Mouse (Mus musculus): ENCODE results near the gene Cyp2a22. TPM values are rescaled to one million over a fixed set of nuclear protein-coding genes. Genes with fewer than 3 reads are reported as not detected.

Gene Cyp2a22
- total and polyA plus RNA-seq, 2 experiments from 2014 or later = not detected

Other genes starting within 250 kb of the Cyp2a22 start
- gene Cyp2b19, start 182.2 kb downstream of the Cyp2a22 start, total RNA-seq (2014; rRNA removed) = not detected in 2 replicates
- 0.23 and 0.34 TPM in 2 replicates for gene Cyp2b19, start 182.2 kb downstream of the Cyp2a22 start, polyA plus RNA-seq (2015; fragmentation: Nextera tagmentation; extraction: Ambion mirVana)
- gene Cyp2g1, start 130.5 kb downstream of the Cyp2a22 start, total RNA-seq (2014; rRNA removed) = 0.15 TPM in 1 of 2 replicates, not detected in the other
- 0.24 TPM in 1 of 2 replicates, not detected in the other for gene Cyp2g1, start 130.5 kb downstream of the Cyp2a22 start, polyA plus RNA-seq (2015; fragmentation: Nextera tagmentation; extraction: Ambion mirVana)
- gene Cyp2a5, start 104.1 kb downstream of the Cyp2a22 start, total RNA-seq (2014; rRNA removed) = 1.4 and 4.1 TPM in 2 replicates
- gene Cyp2a5, start 104.1 kb downstream of the Cyp2a22 start, polyA plus RNA-seq (2015; fragmentation: Nextera tagmentation; extraction: Ambion mirVana) = 0.34 and 0.89 TPM in 2 replicates
- gene Cyp2a12, start 89.7 kb upstream of the Cyp2a22 start, total RNA-seq (2014; rRNA removed) = not detected in 2 replicates
- gene Cyp2a12, start 89.7 kb upstream of the Cyp2a22 start, polyA plus RNA-seq (2015; fragmentation: Nextera tagmentation; extraction: Ambion mirVana) = not detected in 2 replicates
- gene Cyp2f2, start 180.5 kb upstream of the Cyp2a22 start, total RNA-seq (2014; rRNA removed) = 1.2 TPM in 1 of 2 replicates, not detected in the other
- 0.13 and 0.27 TPM in 2 replicates for gene Cyp2f2, start 180.5 kb upstream of the Cyp2a22 start, polyA plus RNA-seq (2015; fragmentation: Nextera tagmentation; extraction: Ambion mirVana)
- gene Cyp2t4, start 214.3 kb upstream of the Cyp2a22 start, total RNA-seq (2014; rRNA removed) = not detected in 2 replicates
- 0.13 and 0.34 TPM in 2 replicates for gene Cyp2t4, start 214.3 kb upstream of the Cyp2a22 start, polyA plus RNA-seq (2015; fragmentation: Nextera tagmentation; extraction: Ambion mirVana)
- gene Egln2, start 227.4 kb upstream of the Cyp2a22 start, total RNA-seq (2014; rRNA removed) = 103 and 112 TPM in 2 replicates
- 85.6 and 88.3 TPM in 2 replicates for gene Egln2, start 227.4 kb upstream of the Cyp2a22 start, polyA plus RNA-seq (2015; fragmentation: Nextera tagmentation; extraction: Ambion mirVana)
- gene Rab4b, start 239.5 kb upstream of the Cyp2a22 start, total RNA-seq (2014; rRNA removed) = 66.8 and 71.6 TPM in 2 replicates
- gene Rab4b, start 239.5 kb upstream of the Cyp2a22 start, polyA plus RNA-seq (2015; fragmentation: Nextera tagmentation; extraction: Ambion mirVana) = 125 and 138 TPM in 2 replicates
- not detected in 2 replicates for gene Gm21983, start 241.7 kb upstream of the Cyp2a22 start, total RNA-seq (2014; rRNA removed)
- not detected in 2 replicates for gene Gm21983, start 241.7 kb upstream of the Cyp2a22 start, polyA plus RNA-seq (2015; fragmentation: Nextera tagmentation; extraction: Ambion mirVana)
- gene Mia, start 241.8 kb upstream of the Cyp2a22 start, total RNA-seq (2014; rRNA removed) = 9.0 and 17.4 TPM in 2 replicates
- 22.5 and 32.8 TPM in 2 replicates for gene Mia, start 241.8 kb upstream of the Cyp2a22 start, polyA plus RNA-seq (2015; fragmentation: Nextera tagmentation; extraction: Ambion mirVana)

Data from forebrain, postnatal 0 days (tissue).